Mouse (Mus musculus) left cerebral cortex, postnatal 36 days (tissue): Measurements from ENCODE around the gene Hoxa3. TPM values are rescaled to one million over a fixed set of nuclear protein-coding genes. Genes with fewer than 3 reads are reported as not detected.

Experiments used
- DNase-seq, 2 experiments: peaks; one replicate each; pipeline ENCODE4 v3.0.0; 2021 to 2022; ENCODE audit warnings: low spot score in 2 of 2, mixed read lengths in 1 of 2
- intact Hi-C: fragments of 180-260 bp; cut with DNase I; formaldehyde crosslinking; loops from one replicate; pipeline ENCODE4 v1.15.1; 2025
- total RNA-seq, 2 experiments: library from RNA; stranded (reverse); gene quantifications; 2 replicates each; pipeline ENCODE4 v1.2.3; 2021

Hoxa3 gene
- total RNA-seq, 2 experiments from 2014 or later, result not detected

GRCm38 (mm10) chr6:52234428-52235140 lies 21.4 kb upstream of the Hoxa3 start:
- intact Hi-C loops, result no loop called here

GRCm38 (mm10) chr6:52233546-52234427 lies 20.7 kb upstream of the Hoxa3 start:
- intact Hi-C loops, result no loop called here
- peak in 1 of 2 experiments; percentile 7 for DNase-seq

More at GRCm38 (mm10) chr6:52234428-52235140, 21.4 kb upstream of the Hoxa3 start:
- DNase-seq, result no peak

GRCm38 (mm10) chr6:52232984-52233545 lies 19.9 kb upstream of the Hoxa3 start:
- no peak for DNase-seq
- intact Hi-C loops, result no loop called here

- peak in 1 of 2 experiments; percentile 13 for DNase-seq
- intact Hi-C loops, result no loop called here
Observed at GRCm38 (mm10) chr6:52232568-52232965, 19.4 kb upstream of the Hoxa3 start.

GRCm38 (mm10) chr6:52231885-52232567 lies 18.9 kb upstream of the Hoxa3 start:
- intact Hi-C loops, result no loop called here
- DNase-seq, result no peak

GRCm38 (mm10) chr6:52230516-52231165 lies 17.5 kb upstream of the Hoxa3 start, which contains the start of gene Hoxa9:
Hoxa9 (minus strand) TSS chr6:52231089.
- DNase-seq, result no peak
- intact Hi-C loops, result no loop called here

- intact Hi-C loops, result no loop called here
- peak in 1 of 2 experiments; percentile 3 for DNase-seq
Observed at GRCm38 (mm10) chr6:52229558-52230416, 16.7 kb upstream of the Hoxa3 start.

- no peak for DNase-seq
- intact Hi-C loops, result no loop called here
Observed at GRCm38 (mm10) chr6:52228475-52229465, 15.6 kb upstream of the Hoxa3 start.

GRCm38 (mm10) chr6:52227470-52228222 lies 14.5 kb upstream of the Hoxa3 start:
- no peak for DNase-seq
- intact Hi-C loops, result no loop called here

- intact Hi-C loops, result no loop called here
- no peak for DNase-seq
Observed at GRCm38 (mm10) chr6:52226569-52227257, 13.6 kb upstream of the Hoxa3 start.

- no peak for DNase-seq
- intact Hi-C loops, result no loop called here
Observed at GRCm38 (mm10) chr6:52225612-52226568, 12.8 kb upstream of the Hoxa3 start.

GRCm38 (mm10) chr6:52224895-52225611 lies 11.9 kb upstream of the Hoxa3 start:
- DNase-seq, result no peak
- intact Hi-C loops, result loop anchor here (5.0 kb wide), 1 partner anchor 353 kb away; no protein-coding TSS in a partner anchor

- intact Hi-C loops, result loop anchor here (5.0 kb wide), 1 partner anchor 352 kb away; no protein-coding TSS in a partner anchor
- DNase-seq, result no peak
Observed at GRCm38 (mm10) chr6:52223939-52224760, 11.0 kb upstream of the Hoxa3 start.
